Mouse (Mus musculus) adrenal gland, adult 8-10 months (tissue): ENCODE results near the gene Nlgn2. TPM values are rescaled to one million over a fixed set of nuclear protein-coding genes. Genes with fewer than 3 reads are reported as not detected.

ENCODE experiments used
- DNase-seq: peaks from one replicate; pipeline ENCODE4 v3.0.0; 2022
- microRNA-seq, 2 experiments: library from miRNA; unstranded; fragments of <30 nt; microRNA quantifications; one replicate each; pipeline ENCODE4 v1.2.0; 2022
- total RNA-seq, 4 experiments: library from RNA; stranded (reverse); gene quantifications; 2 replicates each; pipeline ENCODE4 v1.2.4; 2022

Nlgn2 gene
- total RNA-seq, 4 experiments from 2014 or later, result 22.2 to 48.7 (median 35.8) TPM

DNA sequence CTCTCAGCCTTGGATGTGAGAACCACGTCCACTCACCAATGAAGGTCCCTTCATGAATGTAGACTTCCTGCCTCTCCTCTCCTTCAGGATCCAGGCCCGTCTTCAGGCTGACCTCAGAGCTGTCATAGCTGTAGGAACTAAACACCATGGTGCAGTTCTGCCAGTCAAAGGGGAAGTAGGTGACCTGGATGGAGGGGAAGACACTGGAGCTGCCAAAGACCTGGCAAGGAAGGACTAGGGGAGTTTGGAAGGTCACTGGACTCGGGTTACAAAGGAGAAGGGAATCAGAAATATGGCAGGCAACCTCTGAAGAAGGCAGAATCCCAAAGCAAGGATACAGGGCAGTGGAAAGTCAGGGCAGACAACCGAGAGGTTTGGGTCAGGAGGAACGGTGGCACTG is 44.2 kb downstream of the Nlgn2 start:
- DNase-seq, result no peak

DNA sequence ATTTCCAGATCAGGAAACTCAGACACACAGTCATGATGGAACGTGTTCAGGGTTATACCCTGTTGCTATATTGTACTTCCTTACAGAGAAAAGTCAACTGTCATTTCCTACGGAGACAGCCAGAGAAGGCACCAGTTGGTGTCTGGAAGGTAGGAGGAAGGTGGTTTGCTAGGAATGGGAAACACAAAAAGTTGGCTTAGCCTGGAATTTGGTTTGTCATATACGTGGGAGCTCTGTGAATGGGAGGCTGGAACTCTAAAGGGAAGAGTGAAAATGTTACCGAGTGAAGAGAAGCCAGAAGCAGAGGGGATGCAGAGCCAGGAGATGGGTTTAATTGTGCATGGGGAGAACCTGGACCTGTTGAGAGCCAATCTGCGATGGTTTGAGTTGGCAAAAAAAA is 46.2 kb downstream of the Nlgn2 start:
- DNase-seq, result no peak

DNA sequence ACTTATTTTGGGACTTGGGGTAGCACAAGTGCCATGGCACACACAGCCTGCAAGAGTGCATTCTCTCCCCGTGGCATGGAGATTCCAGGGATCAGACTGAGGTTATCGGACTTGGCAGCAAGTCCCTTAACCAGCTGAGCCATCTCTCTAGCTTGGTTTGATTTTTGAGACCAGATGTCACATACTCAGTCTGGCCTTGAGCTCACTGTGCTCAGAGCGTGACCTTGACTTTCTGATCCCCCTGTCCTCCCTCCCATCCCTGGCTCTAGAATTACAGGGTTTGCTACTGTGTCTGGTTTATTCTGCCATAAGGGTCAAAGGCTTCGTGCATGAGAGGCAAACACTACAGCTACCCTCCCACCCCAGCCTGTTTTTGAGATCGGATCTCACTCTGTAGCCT is 48.2 kb downstream of the Nlgn2 start:
- no peak for DNase-seq

DNA sequence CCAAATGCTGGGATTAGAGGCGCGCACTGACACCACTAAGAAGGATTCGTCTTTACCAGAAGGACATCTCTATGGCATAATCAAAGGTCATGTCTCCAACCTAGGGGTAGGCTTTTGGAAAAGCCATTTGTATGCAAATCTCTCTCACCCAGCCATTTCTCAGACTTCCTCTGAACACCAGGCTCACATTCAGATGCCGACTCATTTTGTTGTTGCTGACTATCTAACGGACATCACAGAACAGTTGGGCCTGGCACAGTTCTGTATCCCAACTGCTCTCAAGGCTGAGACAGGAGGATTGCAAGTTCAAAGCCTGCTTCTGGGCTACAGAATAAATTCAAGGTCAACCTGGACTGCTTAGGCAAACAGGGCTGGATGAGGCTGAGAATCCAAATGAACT is 50.3 kb downstream of the Nlgn2 start:
- DNase-seq, result no peak

DNA sequence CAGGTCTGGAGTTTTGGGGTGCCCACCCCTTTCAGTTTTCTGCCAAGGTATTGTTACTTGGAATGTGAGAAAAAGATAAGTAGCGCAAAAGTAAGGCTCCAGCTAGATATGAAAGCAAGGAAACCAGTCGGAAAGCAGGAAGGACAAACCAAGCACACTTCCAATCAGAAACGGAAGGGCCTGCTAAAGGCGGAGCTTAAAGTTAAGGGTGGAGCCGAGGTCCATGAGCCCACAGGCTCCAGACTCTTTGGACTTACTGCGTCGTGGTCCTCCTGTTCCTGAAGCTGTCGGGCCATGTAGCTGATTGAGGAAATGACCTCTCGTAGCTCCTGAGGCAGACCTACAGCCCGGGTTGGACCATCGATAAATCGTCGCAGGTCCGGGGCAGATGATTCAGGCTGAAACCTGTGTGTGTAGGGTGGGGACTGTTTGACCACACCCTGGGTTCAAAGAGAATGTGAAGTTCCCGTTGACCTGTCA is 52.8 kb downstream of the Nlgn2 start:
- no peak for DNase-seq

DNA sequence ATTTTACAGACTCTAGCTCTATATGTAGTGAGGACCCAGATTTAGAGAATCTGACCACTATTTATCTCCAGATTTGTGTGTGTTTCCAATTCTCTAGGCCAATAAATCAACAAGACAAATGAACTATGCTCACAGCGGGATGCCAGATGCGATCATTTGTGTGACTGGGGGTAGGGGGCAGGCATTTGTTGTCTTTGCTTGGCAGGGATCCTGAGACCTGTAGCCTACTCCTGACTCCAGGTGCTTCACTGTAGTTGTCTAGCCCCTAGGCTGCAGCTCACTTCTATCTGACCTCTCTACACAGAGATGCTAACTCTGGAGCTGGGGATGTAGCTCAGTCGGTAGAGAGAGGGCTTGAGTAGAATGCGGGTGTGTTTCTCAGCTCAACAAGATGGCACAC is 55.8 kb downstream of the Nlgn2 start:
- no peak for DNase-seq

DNA sequence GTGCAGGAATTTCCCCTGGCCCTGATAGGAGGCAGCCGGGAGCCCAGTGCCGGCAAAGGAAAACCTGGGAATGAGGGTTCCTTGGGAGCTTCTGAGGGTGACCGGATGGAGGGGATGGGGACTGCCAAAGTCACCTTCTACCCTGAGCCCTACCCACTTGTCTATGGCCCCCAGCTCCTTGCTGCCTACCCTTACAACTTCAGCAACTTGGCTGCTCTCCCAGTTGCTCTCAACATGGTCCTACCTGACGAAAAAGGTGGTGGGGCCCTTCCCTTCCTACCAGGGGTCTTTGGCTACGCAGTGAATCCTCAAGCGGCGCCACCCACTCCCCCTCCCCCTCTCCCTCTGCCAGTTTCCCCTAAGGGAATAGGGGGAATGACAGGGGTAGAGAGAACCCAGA is 58.6 kb downstream of the Nlgn2 start:
- DNase-seq, result no peak

DNA sequence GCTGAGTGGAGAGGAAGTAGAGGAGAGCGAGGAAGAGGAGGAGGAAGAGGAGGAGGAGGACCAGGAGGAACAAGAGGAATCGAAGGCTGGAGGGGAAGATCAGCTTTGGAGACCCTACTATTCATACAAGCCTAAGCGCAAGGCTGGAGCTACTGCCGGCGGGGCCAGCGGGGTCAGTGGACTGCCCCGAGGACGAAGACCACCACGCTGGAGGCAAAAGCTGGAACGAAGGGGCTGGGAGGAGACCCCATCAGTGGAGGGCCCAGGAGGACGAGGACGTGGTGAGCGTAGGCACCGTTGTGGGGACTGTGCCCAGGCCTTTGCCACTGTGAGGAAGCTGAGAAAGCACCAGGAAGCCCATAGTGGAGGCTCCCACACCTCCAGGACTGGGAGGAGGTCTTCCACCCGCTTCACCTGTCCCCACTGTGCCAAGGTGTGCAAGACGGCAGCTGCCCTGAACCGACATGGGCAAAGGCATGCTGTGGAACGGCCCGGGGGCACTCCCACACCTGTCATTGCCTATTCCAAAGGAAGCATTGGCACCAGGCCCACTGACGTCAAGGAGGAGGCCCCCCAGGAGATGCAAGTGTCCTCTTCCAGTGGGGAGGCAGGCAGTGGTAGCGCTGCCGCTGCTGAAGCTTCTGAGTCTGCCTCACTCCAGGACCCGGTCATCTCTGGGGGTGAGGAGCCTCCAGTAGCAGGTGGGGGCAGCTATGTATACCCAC is 59.2 kb downstream of the Nlgn2 start:
- no peak for DNase-seq

DNA sequence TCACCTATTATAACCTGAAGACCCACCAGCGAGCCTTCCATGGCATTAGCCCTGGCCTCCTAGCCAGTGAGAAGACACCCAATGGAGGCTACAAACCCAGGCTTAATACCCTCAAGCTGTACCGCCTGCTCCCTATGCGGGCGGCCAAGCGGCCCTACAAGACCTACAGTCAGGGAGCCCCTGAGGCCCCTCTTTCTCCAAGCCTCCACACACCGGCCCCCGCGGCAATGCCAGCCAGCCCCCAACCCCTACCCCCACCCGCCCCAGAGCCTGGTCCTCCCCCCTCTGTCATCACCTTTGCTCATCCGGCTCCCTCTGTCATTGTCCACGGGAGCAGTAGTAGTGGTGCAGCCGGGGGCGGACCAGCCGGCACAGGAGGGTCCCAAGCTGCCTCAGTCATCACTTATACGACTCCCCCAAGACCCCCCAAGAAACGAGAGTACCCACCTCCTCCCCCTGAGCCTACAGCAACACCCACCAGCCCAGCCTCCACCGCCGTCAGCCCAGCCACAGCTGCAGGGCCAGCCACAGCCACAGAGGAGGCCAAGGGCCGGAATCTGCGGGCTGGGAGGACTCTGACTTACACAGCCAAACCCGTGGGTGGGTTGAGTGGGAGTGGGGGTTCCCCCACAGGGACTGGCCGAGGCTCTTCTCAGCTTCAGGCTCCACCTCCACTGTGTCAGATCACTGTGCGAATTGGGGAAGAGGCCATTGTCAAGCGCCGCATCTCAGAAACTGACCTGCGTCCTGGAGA is 59.9 kb downstream of the Nlgn2 start:
- DNase-seq, result no peak

DNA sequence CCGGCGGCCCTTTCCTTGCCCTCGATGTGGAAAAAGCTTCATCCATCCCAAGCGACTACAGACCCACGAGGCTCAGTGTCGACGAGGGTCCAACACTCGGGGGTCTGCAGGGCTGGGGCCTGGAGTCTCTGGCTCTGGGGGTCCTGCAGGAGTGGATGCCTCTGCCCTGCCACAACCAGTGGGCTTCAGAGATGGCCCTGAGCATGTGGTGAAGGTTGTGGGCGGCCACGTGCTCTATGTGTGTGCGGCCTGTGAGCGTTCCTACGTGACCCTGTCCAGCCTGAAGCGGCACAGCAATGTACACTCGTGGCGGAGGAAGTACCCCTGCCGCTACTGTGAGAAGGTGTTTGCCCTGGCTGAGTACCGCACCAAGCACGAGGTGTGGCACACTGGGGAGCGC is 61.1 kb downstream of the Nlgn2 start:
- DNase-seq, result no peak

DNA sequence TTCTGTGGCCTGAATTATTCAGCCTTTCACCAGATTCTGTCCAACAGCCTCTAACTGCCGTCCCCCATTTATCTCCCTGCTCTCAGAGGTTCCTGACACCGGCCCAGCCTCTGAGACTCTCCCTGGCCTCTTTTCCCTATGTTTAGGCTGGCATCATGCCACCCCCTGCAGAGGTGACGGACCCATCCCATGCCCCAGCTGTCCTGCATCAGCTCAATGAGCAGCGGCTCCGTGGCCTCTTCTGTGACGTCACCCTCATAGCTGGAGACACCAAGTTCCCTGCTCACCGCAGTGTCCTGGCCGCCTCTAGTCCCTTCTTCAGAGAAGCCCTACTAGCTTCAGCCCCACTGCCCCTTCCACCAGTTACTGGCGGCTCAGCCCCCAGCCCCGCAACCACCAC is 61.9 kb downstream of the Nlgn2 start:
- no peak for DNase-seq

DNA sequence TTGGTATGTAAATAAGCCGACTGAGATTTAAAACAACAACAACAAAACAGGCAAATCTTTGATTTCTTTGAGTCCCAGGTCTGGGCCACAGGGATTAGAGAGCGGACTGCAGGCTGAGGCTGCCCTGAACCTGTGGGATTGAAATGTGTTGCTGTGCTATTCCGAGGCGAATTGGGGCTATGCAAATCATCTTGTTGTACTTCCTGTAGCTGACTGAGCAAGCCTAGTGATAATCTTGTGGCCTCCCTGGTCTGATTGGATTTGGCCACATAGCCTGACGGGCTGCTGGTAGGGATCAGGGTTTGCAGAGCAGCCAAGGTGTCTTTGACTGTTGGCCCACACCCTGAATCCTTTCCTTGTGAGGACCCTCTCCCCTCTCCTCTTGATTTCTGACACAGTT is 62.6 kb downstream of the Nlgn2 start:
- DNase-seq, result no peak

Small RNA genes lying within 50 kb of the gene (microRNA-seq; reads per million reads assigned to microRNA genes)
- gene Mir6924, result 0 reads per million in 2 experiments

Other genes starting within 250 kb of the Nlgn2 start
- gene Atp1b2, start 231.8 kb downstream of the Nlgn2 start, total RNA-seq, result 10 to 100 TPM; 22.5 to 47.8 (median 38.2) TPM
- gene Shbg, start 219.9 kb downstream of the Nlgn2 start, total RNA-seq, result not detected
- gene Sat2, start 215.8 kb downstream of the Nlgn2 start, total RNA-seq, result 10 to 100 TPM in 2 of 4 experiments, 1 to 10 TPM in 2; 7.3 to 17.8 (median 12.8) TPM
- 100 to 1,000 TPM in 1 of 4 experiments, 10 to 100 TPM in 3; 75.8 to 112 (median 91.2) TPM for gene Fxr2, start 204.8 kb downstream of the Nlgn2 start, total RNA-seq
- gene Sox15, start 182.5 kb downstream of the Nlgn2 start, total RNA-seq, result not detected
- 100 to 1,000 TPM; 107 to 123 (median 113) TPM for gene Mpdu1, start 175.1 kb downstream of the Nlgn2 start, total RNA-seq
- gene Cd68, start 171.6 kb downstream of the Nlgn2 start, total RNA-seq, result 10 to 100 TPM; 17.9 to 43.8 (median 30.0) TPM
- 100 to 1,000 TPM; 500 to 614 (median 555) TPM for gene Eif4a1, start 165.4 kb downstream of the Nlgn2 start, total RNA-seq
- 10 to 100 TPM; 72.5 to 92.1 (median 85.0) TPM for gene Senp3, start 155.7 kb downstream of the Nlgn2 start, total RNA-seq
- 1 to 10 TPM; 2.5 to 7.3 (median 4.5) TPM for gene Tnfsf13, start 152.0 kb downstream of the Nlgn2 start, total RNA-seq
- gene Tnfsf12, start 141.9 kb downstream of the Nlgn2 start, total RNA-seq, result 10 to 100 TPM; 24.1 to 47.6 (median 36.3) TPM
- 1 to 10 TPM; 3.4 to 8.4 (median 7.9) TPM for gene Tnfsfm13, start 141.7 kb downstream of the Nlgn2 start, total RNA-seq
- gene Polr2a, start 79.1 kb downstream of the Nlgn2 start, total RNA-seq, result 100 to 1,000 TPM in 2 of 4 experiments, 10 to 100 TPM in 2; 85.2 to 125 (median 101) TPM
- gene Slc35g3, start 75.8 kb downstream of the Nlgn2 start, total RNA-seq, result not detected
- 100 to 1,000 TPM in 2 of 4 experiments, 10 to 100 TPM in 2; 73.0 to 121 (median 97.6) TPM for gene Zbtb4, start 71.9 kb downstream of the Nlgn2 start, total RNA-seq
- 1 to 10 TPM; 1.5 to 8.1 (median 5.0) TPM for gene Chrnb1, start 41.8 kb downstream of the Nlgn2 start, total RNA-seq
- gene Fgf11, start 35.9 kb downstream of the Nlgn2 start, total RNA-seq, result 10 to 100 TPM in 2 of 4 experiments, 1 to 10 TPM in 2; 2.5 to 32.7 (median 16.9) TPM
- gene Tmem102, start 32.2 kb downstream of the Nlgn2 start, total RNA-seq, result 1 to 10 TPM in 1 of 4 experiments, under 1 TPM in 3; 0.45 to 1.1 (median 0.72) TPM
- not detected for gene Gm39566, start 22.5 kb downstream of the Nlgn2 start, total RNA-seq
- gene Spem2, start 19.3 kb downstream of the Nlgn2 start, total RNA-seq, result not detected
- gene Spem1, start 15.6 kb downstream of the Nlgn2 start, total RNA-seq, result under 1 TPM in 1 of 4 experiments, not detected in 3; 0.38 TPM
- gene Tmem256, start 730 bp upstream of the Nlgn2 start, total RNA-seq, result 100 to 1,000 TPM; 122 to 164 (median 149) TPM
- 10 to 100 TPM; 40.2 to 69.1 (median 62.1) TPM for gene Plscr3, start 8.6 kb upstream of the Nlgn2 start, total RNA-seq
- gene Tnk1, start 20.9 kb upstream of the Nlgn2 start, total RNA-seq, result under 1 TPM in 2 of 4 experiments, not detected in 2; 0.11 to 0.20 TPM
- not detected for gene Tmem95, start 40.2 kb upstream of the Nlgn2 start, total RNA-seq
- gene Kctd11, start 43.6 kb upstream of the Nlgn2 start, total RNA-seq, result 1 to 10 TPM; 4.3 to 6.2 (median 5.5) TPM
- gene Acap1, start 57.8 kb upstream of the Nlgn2 start, total RNA-seq, result 1 to 10 TPM in 2 of 4 experiments, under 1 TPM in 2; 0.31 to 1.9 (median 0.86) TPM
- 1 to 10 TPM in 1 of 4 experiments, under 1 TPM in 3; 0.23 to 2.4 (median 0.71) TPM for gene 2810408A11Rik, start 63.2 kb upstream of the Nlgn2 start, total RNA-seq
- gene Neurl4, start 63.3 kb upstream of the Nlgn2 start, total RNA-seq, result 10 to 100 TPM; 36.4 to 71.4 (median 51.5) TPM
- gene Gps2, start 76.1 kb upstream of the Nlgn2 start, total RNA-seq, result 10 to 100 TPM; 44.0 to 72.7 (median 52.0) TPM
- gene Eif5a, start 84.2 kb upstream of the Nlgn2 start, total RNA-seq, result 100 to 1,000 TPM; 468 to 561 (median 519) TPM
- gene Ybx2, start 98.0 kb upstream of the Nlgn2 start, total RNA-seq, result 10 to 100 TPM in 3 of 4 experiments, 1 to 10 TPM in 1; 6.3 to 13.9 (median 11.8) TPM
- 10 to 100 TPM; 36.5 to 90.1 (median 50.0) TPM for gene Slc2a4, start 110.4 kb upstream of the Nlgn2 start, total RNA-seq
- under 1 TPM in 1 of 4 experiments, not detected in 3; 0.55 TPM for gene Cldn7, start 127.0 kb upstream of the Nlgn2 start, total RNA-seq
- gene Ctdnep1, start 143.4 kb upstream of the Nlgn2 start, total RNA-seq, result 100 to 1,000 TPM; 109 to 125 (median 120) TPM
- gene Elp5, start 144.7 kb upstream of the Nlgn2 start, total RNA-seq, result 10 to 100 TPM; 56.9 to 87.4 (median 73.6) TPM
- gene Gabarap, start 153.4 kb upstream of the Nlgn2 start, total RNA-seq, result 100 to 1,000 TPM; 369 to 430 (median 397) TPM
- gene Phf23, start 158.0 kb upstream of the Nlgn2 start, total RNA-seq, result 10 to 100 TPM; 55.7 to 61.0 (median 58.4) TPM
- gene Dvl2, start 162.8 kb upstream of the Nlgn2 start, total RNA-seq, result 10 to 100 TPM; 13.4 to 27.1 (median 20.5) TPM
- gene Acadvl, start 177.6 kb upstream of the Nlgn2 start, total RNA-seq, result 100 to 1,000 TPM; 323 to 415 (median 392) TPM
- gene Dlg4, start 179.2 kb upstream of the Nlgn2 start, total RNA-seq, result 10 to 100 TPM; 25.7 to 65.4 (median 45.9) TPM
- gene Asgr1, start 216.3 kb upstream of the Nlgn2 start, total RNA-seq, result under 1 TPM in 3 of 4 experiments, not detected in 1; 0.31 to 0.75 (median 0.38) TPM